Mouse (Mus musculus) liver, postnatal 0 days (tissue): ENCODE measurements around the gene Cubn.

Experiments
- CTCF ChIP-seq: sonication (generic); IDR thresholded peaks from 2 replicates; pipeline ENCODE4 v1.5.1; 2016; ENCODE audit warnings: antibody characterized with exemption, low read depth
- EP300 ChIP-seq: IDR thresholded peaks from 2 replicates; pipeline ENCODE4 v1.6.1; 2016; ENCODE audit warnings: antibody characterized with exemption, low read depth, mild to moderate bottlenecking

- no peak for TF ChIP-seq CTCF
- no peak for TF ChIP-seq EP300
These were observed 81.7 kb downstream of the Cubn start for GRCm38 (mm10) chr2:13409767-13410519.
